Mouse (Mus musculus) layer of hippocampus, postnatal 10 days (tissue): ENCODE results near the gene Erich3. TPM values are rescaled to one million over a fixed set of nuclear protein-coding genes. Genes with fewer than 3 reads are reported as not detected.
"Not testable (repeated sequence)": the region's sequence is repeated elsewhere in the genome, so short reads cannot be mapped to it uniquely, and the experiment has no call there.

Experiments
- DNase-seq, 2 experiments: peaks; one replicate each; pipeline ENCODE4 v3.0.0; 2021; ENCODE audit warnings: low spot score in 2 of 2
- long read RNA-seq: library from polyadenylated mRNA; stranded (forward); transcript quantifications from one replicate; pipeline ENCODE4 v2.0.0, GENCODE M21; 2023
- total RNA-seq, 2 experiments: library from RNA; stranded (reverse); gene quantifications; 2 replicates each; pipeline ENCODE4 v1.2.3; 2021

Gene Erich3
- total RNA-seq = 1 to 10 TPM; 5.1 to 6.1 TPM
- long read RNA-seq = 0 reads

GRCm38 (mm10) chr3:154663545-154663944 lies at the start of gene Erich3:
Erich3 (plus strand) TSS chr3:154663859.
- no peak for DNase-seq

- no peak for DNase-seq
Measured at GRCm38 (mm10) chr3:154614771-154615170, 48.9 kb upstream of the Erich3 start.

- DNase-seq = no peak
Measured at GRCm38 (mm10) chr3:154615304-154615703, 48.4 kb upstream of the Erich3 start.

GRCm38 (mm10) chr3:154616106-154616505 lies 47.6 kb upstream of the Erich3 start:
- no peak for DNase-seq

- DNase-seq = no peak
Measured at GRCm38 (mm10) chr3:154628284-154628683, 35.4 kb upstream of the Erich3 start.

- not testable (repeated sequence) for DNase-seq
Measured at GRCm38 (mm10) chr3:154631281-154631680, 32.4 kb upstream of the Erich3 start.

- no peak for DNase-seq
Measured at GRCm38 (mm10) chr3:154633091-154633490, 30.6 kb upstream of the Erich3 start.

GRCm38 (mm10) chr3:154646638-154647442 lies 16.8 kb upstream of the Erich3 start:
- DNase-seq = peak; percentile 44 to 50

- no peak for DNase-seq
Measured at GRCm38 (mm10) chr3:154647443-154647780, 16.2 kb upstream of the Erich3 start.

- DNase-seq = no peak
Measured at GRCm38 (mm10) chr3:154649411-154650285, 14.0 kb upstream of the Erich3 start.

GRCm38 (mm10) chr3:154651192-154651821 lies 12.4 kb upstream of the Erich3 start:
- no peak for DNase-seq

- DNase-seq = peak; percentile 89 to 91
Measured at GRCm38 (mm10) chr3:154652581-154653420, 10.9 kb upstream of the Erich3 start.

GRCm38 (mm10) chr3:154653454-154653853 lies 10.2 kb upstream of the Erich3 start:
- DNase-seq = no peak

GRCm38 (mm10) chr3:154654284-154654683 lies 9.4 kb upstream of the Erich3 start:
- no peak for DNase-seq

- DNase-seq = no peak
Measured at GRCm38 (mm10) chr3:154654901-154655300, 8.8 kb upstream of the Erich3 start.

GRCm38 (mm10) chr3:154655711-154656110 lies 7.9 kb upstream of the Erich3 start:
- no peak for DNase-seq

GRCm38 (mm10) chr3:154663976-154664581 lies 420 bp downstream of the Erich3 start:
- DNase-seq = peak; percentile 61 to 69

- peak in 1 of 2 experiments; percentile 16 for DNase-seq
Measured at GRCm38 (mm10) chr3:154664636-154665035, 977 bp downstream of the Erich3 start.

- no peak for DNase-seq
Measured at GRCm38 (mm10) chr3:154668485-154668884, 4.8 kb downstream of the Erich3 start.

GRCm38 (mm10) chr3:154670584-154670983 lies 6.9 kb downstream of the Erich3 start:
- no peak for DNase-seq
